Mouse (Mus musculus) cerebellum, postnatal 36 days (tissue): ENCODE measurements at regions not wholly inside any gene's neighbourhood (a gene's known extent, or its start where the extent isn't known, plus 50 kb on each side); places are given as distances from the start of the nearest gene placed in this dataset.
A peak's percentile ranks its signal among the peaks of the same experiment; 100 is the strongest.

Experiments
- DNase-seq, 2 experiments: peaks; one replicate each; pipeline ENCODE4 v3.0.0; 2021 to 2022; ENCODE audit warnings: mixed read lengths in 2 of 2

DNA sequence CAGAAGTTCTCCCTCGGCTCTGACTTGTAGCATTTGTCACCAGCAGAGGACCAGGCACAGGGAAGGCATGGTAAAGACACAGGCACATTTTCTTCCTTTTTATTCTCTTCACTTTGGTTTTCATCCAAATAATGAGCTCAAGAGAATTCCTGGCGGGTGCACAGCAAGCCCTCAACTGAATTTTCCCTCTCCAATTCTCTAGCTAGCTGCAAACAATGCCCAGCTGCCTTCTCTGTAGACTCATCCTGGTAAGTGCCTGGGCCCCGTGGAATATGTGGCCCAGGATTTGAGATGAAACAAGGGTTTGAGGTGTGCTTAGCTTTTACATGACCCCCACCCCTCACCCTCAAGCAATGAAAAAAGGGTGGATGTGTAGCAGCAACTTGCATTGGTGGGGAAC lies 90.4 kb downstream of the Otol1 start:
- peak in 1 of 2 experiments; percentile 3 for DNase-seq

DNA sequence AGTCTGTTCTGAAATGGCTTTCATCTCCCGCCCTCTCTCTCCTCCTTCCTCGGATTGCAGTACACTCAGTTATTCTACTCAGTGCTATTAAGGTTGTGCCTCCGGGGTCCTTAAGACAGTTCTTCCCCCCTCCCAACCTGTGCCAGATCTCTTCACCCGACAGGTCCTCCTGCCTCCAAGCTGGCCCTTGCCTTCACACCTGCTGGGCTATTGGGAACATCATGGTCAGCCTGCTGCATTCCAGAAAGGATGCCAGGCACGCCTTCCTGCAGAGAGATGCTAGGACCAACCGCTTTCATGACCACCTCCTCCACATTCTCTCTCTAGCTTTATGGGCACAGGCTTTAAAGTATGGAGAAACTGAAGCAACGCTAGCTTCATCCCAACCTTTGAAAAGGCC lies 94.7 kb downstream of the Otol1 start:
- peak in 1 of 2 experiments; percentile 9 for DNase-seq

DNA sequence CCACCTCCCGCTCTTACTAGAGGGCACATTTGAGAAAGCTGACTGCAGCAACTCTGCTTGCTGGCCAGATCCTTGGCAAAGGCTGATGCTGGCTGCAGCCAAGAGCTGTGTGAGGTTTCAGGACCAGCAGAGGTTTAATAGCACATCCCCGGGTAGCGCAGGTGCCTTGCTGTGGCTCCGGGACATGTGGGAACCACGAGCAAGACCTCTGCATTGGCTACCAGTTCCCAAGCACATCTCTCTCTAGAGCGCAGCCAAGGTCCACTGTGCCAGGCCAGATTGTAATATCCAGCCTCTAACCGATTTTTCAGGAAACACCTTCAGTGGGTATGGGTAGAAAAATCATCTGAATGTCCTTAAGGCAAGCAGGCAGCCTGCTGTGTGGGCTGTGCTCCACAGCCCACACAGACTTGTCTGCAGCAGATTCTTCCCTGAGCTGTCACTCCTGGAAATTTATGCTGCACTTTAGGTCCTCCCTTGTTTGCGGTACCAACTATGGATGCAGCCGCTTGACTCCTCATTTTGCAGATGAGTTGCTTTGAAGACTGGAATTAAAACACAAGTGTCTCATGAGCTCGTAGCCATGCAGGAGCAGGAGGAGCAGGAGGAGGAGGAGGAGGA lies 95.3 kb downstream of the Otol1 start:
- peak; percentile 37 to 49 for DNase-seq

DNA sequence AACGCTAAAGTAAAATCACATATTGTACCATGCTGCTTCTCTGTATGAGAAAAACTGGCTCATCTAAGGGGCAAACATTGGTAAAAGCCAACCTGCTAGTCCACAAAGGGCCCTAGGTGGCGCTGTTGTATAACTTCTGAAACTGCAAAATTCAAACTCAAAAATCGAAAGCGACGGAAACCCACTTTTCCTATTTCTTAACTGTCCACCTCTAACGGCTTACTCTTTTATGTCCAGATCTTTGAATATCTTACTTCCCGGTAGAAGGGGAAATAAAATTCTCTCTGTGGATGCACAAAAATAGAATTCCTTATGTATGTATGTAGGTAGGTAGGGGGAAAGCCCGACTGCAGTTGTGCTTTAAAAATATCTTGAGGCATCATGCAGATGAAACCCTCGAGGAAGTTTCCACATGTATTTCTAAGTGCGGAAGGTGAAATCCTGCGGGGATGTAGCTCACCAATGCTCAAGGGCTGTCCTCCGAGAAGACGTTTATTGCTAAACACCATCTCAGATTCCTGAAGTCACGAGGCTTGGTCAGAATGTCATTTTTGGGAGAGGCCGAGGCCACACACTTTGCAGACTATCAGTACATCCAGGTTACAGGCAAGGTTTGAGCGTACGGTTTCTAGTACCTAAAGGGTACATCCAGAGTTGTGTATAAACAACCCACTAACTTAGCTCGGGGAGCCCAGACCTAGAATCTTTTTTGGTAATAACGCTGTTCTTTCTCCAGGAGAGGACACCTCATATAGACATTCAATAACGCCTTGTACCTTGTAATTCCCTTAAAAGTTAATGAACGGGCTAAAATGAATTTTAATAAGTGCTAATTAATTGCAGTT lies 96.8 kb downstream of the Otol1 start:
- peak; percentile 78 to 90 for DNase-seq

DNA sequence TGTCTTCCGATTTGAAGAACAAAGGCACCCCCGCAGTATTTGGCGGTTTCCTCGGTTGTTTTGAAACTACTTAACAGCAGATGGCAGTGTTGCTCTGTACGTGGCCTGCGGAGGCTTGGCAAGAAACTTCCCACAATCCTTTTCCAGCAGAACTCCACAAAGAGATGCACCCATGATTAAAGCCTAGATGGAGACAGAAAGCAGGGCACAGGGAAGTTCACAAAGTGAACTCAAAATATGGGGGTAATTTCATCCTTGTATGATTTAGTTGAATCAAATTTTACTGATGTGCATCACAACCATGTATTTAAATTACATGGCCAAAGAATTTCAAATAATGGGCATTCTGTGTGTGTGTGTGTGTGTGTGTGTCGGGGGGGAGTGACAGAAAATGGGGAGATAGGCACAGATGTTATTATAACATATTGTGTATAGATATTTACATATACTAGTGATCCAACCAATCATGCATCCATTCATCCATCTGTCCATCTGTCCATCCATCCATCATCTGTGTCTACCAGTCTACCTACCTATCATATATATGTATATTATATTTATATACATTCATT lies 97.5 kb downstream of the Otol1 start:
- peak; percentile 60 to 74 for DNase-seq

GRCm38 (mm10) chr3:70105561-70105960 lies 98.1 kb downstream of the Otol1 start:
- no peak for DNase-seq

- no peak for DNase-seq
Observed at GRCm38 (mm10) chr3:70106141-70106540, 98.7 kb downstream of the Otol1 start.

DNA sequence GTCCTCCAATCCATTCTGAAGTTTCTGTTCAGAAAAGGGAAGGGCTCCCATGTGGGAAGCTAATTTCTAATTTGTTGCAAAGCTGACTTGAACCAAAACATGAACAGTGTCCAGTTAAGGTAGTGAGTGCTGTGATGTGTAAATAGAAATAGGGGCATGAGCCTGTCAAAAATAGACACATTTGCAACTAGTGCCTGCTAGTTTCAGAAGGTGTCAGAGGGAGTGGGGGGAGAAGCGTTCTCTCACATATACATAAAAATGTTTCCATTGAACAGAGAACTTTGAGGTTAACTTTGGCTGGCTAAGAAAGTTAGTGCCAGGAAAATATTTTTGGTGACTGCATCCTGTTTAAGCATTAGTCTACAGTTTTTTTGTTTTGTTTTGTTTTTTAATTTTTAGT lies 118.8 kb downstream of the Otol1 start:
- no peak for DNase-seq

- DNase-seq: no peak
Observed at GRCm38 (mm10) chr3:70130241-70131029, 123.0 kb downstream of the Otol1 start.

- no peak for DNase-seq
Observed at GRCm38 (mm10) chr3:70134963-70135362, 127.5 kb downstream of the Otol1 start.

GRCm38 (mm10) chr3:70138488-70138887 lies 131.1 kb downstream of the Otol1 start:
- DNase-seq: no peak

DNA sequence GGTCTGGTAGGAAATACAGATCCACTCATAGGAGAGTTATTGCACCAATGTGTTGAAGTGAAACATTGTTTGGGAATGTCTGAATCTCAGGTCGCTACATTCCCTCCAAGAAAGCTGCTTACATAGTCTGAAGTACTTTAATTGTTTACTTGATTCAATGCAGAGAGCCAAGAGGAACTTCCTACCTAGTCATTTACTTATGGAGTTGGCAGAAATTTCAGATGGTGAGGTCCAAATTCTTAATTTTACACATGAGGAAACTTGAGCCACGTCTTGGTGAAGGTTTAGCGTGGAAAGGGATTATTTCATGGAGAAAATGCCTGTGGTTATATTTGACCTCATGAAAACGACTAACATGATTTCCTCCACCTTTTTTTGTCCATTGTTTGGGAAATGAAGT lies 131.5 kb downstream of the Otol1 start:
- no peak for DNase-seq

- no peak for DNase-seq
Observed at GRCm38 (mm10) chr3:70145728-70146127, 138.3 kb downstream of the Otol1 start.

DNA sequence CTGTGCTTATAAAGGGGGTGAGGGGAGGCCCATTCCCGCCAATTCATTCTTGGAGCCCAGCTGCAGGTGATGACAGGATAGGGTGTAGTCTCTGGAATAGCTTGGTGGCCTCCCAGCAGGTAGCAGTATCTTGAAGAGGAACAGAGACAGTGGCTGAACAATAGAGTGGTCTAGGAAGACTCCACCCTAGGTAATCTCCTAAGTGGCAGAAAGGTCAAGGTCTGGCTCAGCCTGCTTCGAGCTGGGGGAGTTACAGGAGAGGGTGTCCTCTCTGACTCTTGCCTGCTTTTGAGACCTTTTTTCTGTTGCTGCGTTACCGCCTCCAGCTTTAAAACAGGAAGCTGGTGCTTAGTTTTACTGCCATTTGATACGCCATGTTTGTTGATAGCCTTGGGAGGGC lies 143.7 kb downstream of the Otol1 start:
- no peak for DNase-seq

- no peak for DNase-seq
Observed at GRCm38 (mm10) chr3:70160043-70160442, 152.6 kb downstream of the Otol1 start.

DNA sequence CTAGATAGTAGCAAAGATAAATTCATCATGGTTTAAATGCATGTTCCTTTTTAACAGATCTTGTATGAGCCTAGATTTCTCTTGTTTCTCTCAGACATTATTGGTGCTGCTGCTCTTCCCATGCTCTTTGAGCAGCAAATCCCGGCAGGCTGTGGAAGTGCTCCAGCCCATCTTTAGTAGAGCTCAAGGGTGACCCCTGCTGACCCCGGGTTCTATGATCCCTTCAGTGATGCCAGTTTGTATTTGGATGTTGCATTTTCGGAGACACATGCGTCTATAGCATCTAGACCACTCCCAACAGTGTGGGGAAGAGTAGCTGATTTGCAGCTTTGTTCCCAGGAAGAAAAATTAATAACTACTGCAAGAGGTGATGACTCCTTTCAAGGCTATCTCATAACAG lies 164.3 kb downstream of the Otol1 start:
- no peak for DNase-seq

DNA sequence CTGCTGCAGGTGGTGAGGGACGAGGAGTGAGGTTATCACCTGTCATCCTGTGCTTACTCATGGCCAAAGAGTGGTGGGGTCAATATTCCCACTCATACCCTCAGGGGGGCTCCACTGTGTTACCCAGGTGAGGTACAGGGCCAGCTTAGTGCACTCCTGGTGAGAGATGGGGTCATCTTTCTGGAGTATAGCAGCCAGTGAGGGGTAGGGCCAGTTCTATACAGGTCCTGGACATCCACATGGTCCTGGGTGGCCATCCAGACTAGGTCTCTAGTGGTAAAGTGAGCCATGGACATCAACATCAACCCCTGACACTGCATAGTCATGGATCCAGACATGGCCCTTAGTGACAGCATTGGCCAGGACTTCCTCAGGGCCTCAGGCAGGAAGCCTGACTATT lies 169.0 kb downstream of the Otol1 start:
- no peak for DNase-seq

DNA sequence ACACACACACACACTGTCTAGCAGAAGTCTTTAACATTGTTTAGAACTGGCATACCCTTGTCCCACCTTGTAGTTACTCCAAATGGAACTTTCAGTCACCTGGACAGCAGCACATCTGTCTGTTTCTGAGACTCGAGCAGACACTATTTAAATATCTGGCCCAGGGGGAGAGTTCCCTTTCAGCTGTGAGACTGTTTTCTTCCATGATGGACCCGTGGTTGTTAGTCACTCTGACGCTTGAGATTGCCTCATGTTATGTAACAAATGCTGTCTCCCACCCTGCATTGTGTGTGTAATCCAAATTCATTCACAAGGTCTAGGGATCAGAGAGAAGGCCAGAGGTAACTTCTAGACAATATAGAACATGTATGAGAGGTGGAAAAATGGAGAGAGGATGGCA lies 174.2 kb downstream of the Otol1 start:
- DNase-seq: no peak

- no peak for DNase-seq
Observed at GRCm38 (mm10) chr3:70190741-70191140, 183.3 kb downstream of the Otol1 start.

DNA sequence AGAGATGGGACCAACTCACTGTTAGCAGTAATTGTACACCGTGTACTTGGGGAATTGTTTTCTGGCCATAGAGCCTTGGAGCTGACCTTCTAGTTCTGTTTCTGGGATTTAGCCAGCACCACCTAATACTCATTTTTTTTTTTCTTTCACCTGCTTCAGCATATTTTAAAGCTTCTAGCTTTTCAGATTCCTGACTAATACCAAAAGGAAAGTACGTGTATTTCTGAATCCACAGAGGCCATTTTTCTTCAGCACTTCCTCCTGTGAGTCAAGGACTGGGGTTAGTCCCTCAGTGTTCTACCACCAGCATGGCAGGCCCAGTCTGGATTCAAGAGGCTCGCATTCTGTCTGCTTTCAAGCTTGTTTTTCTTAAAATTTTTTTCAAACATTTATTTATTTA lies 189.3 kb downstream of the Otol1 start:
- DNase-seq: no peak

DNA sequence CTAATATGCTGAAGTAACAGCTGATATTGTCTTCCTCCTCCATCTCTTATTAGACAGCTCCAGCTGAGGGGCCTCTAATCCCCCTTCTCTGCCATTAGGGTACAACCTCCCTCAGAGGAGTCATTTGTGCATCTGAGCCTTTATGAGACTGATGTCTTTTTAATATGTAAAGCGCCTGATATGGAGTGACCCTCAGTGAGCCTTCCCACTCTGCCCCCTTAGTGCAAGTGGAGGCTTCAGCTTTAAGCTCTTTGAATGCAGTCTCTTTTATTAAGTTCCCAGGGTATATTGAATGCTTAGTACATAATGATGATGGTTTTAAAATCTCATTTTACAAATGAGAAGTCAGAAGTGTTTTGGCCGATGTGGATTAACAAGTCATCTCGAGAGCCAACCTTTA lies 191.5 kb downstream of the Otol1 start:
- no peak for DNase-seq

GRCm38 (mm10) chr3:70201334-70201943 lies 194.0 kb downstream of the Otol1 start:
- no peak for DNase-seq

DNA sequence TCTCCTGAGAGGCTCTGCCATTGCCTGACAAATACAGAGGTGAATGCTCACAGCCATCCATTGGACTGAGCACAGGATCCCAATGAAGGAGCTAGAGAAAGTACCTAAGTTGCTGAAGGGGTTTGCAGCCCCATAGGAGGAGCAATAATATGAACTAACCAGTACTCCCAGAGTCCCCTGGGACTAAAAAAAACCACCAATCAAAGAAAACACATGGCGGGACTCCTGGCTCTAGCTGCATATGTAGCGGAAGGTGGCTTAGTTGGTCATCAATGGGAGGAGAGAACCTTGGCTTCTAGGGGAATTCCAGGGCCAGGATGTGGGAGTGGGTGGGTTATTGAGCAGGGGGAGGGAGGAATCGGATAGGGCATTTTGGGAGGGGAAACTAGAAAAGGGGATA lies 207.8 kb downstream of the Otol1 start:
- no peak for DNase-seq
